Mouse (Mus musculus): ENCODE data around the gene Gpr34. TPM values are rescaled to one million over a fixed set of nuclear protein-coding genes. Genes with fewer than 3 reads are reported as not detected.

Gene Gpr34
- total RNA-seq, 2 experiments from 2014 or later: 2.2 to 2.6 TPM

GRCm38 (mm10) chrX:13659201-13659890, 27.5 kb downstream of the Gpr34 start:
- DNase-seq (ENCODE audit: low spot score): no peak
- intact Hi-C loops (cut with DNase I): loop anchor here (5.0 to 10.0 kb wide), 4 partner anchors 197 to 985 kb away; partner anchors contain the start of genes 1810030O07Rik and Ddx3x

- no peak for DNase-seq (ENCODE audit: low spot score)
- intact Hi-C loops (cut with DNase I): loop anchor here (5.0 kb wide), 1 partner anchor 144 kb away; no protein-coding TSS in a partner anchor
These were observed 29.2 kb downstream of the Gpr34 start, which contains the start of gene Gpr82 for GRCm38 (mm10) chrX:13661063-13661462. Gene Gpr82, plus strand, starts transcription at chrX:13661363.

- no peak for DNase-seq (ENCODE audit: low spot score)
- intact Hi-C loops (cut with DNase I): no loop called here
These were observed 37.0 kb downstream of the Gpr34 start for GRCm38 (mm10) chrX:13668867-13669266.

GRCm38 (mm10) chrX:13670342-13670741, 38.5 kb downstream of the Gpr34 start:
- intact Hi-C loops (cut with DNase I): no loop called here
- DNase-seq (ENCODE audit: low spot score): no peak

- DNase-seq (ENCODE audit: low spot score): no peak
- intact Hi-C loops (cut with DNase I): no loop called here
These were observed 41.1 kb downstream of the Gpr34 start for GRCm38 (mm10) chrX:13673001-13673400.

GRCm38 (mm10) chrX:13681748-13682147, 49.9 kb downstream of the Gpr34 start:
- intact Hi-C loops (cut with DNase I): no loop called here
- DNase-seq (ENCODE audit: low spot score): no peak

- intact Hi-C loops (cut with DNase I): no loop called here
- no peak for DNase-seq (ENCODE audit: low spot score)
These were observed 54.7 kb downstream of the Gpr34 start for GRCm38 (mm10) chrX:13686589-13686988.

- intact Hi-C loops (cut with DNase I): no loop called here
These were observed 56.5 kb downstream of the Gpr34 start for GRCm38 (mm10) chrX:13688356-13688755.

More at GRCm38 (mm10) chrX:13688356-13688755, 56.5 kb downstream of the Gpr34 start:
- DNase-seq (ENCODE audit: low spot score): no peak

Small RNA genes lying within 50 kb of the gene (microRNA-seq; reads per million reads assigned to microRNA genes)
- gene Gm25246: not detected

Other genes starting within 250 kb of the Gpr34 start
- under 1 TPM; 0.13 to 0.20 TPM for gene Nyx, start 166.0 kb upstream of the Gpr34 start, total RNA-seq (2021)
- not detected for gene Gpr82, start 29.3 kb downstream of the Gpr34 start, total RNA-seq (2021)
- 10 to 100 TPM; 12.7 to 15.6 TPM for gene Cask, start 219.3 kb downstream of the Gpr34 start, total RNA-seq (2021)

All from heart, postnatal 25 days (tissue).